Mouse (Mus musculus) stomach, postnatal 0 days (tissue): ENCODE results near the gene Lep. TPM values are rescaled to one million over a fixed set of nuclear protein-coding genes. Genes with fewer than 3 reads are reported as not detected.
A peak's percentile ranks its signal among the peaks of the same experiment; 100 is the strongest.

Experiments
- ATAC-seq: fragments of 200-750 bp; cut with Nextera tagmentation; 2 replicates; pipeline ENCODE4 v1.8.0; 2017; ENCODE audit not compliant: low FRiP score, low TSS enrichment
- DNase-seq: peaks from one replicate; pipeline ENCODE4 v3.0.0-alpha.2; 2016; ENCODE audit warnings: low spot score
- H3K27ac ChIP-seq: fragments of 300-500 bp; sonication (generic); replicated peaks from 2 replicates; pipeline ENCODE4 v1.5.1; 2014; ENCODE audit warnings: mild to moderate bottlenecking, control low read depth
- H3K27me3 ChIP-seq: fragments of 300-500 bp; sonication (generic); 2 replicates; pipeline ENCODE4 v1.6.1; 2014; ENCODE audit warnings: low read length; ENCODE audit not compliant: control insufficient read depth, insufficient read depth
- H3K36me3 ChIP-seq: fragments of 300-500 bp; sonication (generic); 2 replicates; pipeline ENCODE4 v1.6.1; 2014; ENCODE audit warnings: low read length, mixed read lengths; ENCODE audit not compliant: control insufficient read depth, insufficient read depth
- H3K4me1 ChIP-seq: fragments of 300-500 bp; sonication (generic); replicated peaks from 2 replicates; pipeline ENCODE4 v1.6.1; 2014; ENCODE audit warnings: antibody characterized with exemption; ENCODE audit not compliant: control insufficient read depth, insufficient read depth
- H3K4me2 ChIP-seq: fragments of 300-500 bp; sonication (generic); replicated peaks from 2 replicates; pipeline ENCODE4 v1.6.1; 2014; ENCODE audit warnings: low read depth, mild to moderate bottlenecking, control low read depth, moderate library complexity
- H3K4me3 ChIP-seq: fragments of 300-500 bp; sonication (generic); 2 replicates; pipeline ENCODE4 v1.5.1; 2014; ENCODE audit warnings: low read depth, low read length, control low read depth
- H3K9ac ChIP-seq: fragments of 300-500 bp; sonication (generic); 2 replicates; pipeline ENCODE4 v1.6.1; 2014; ENCODE audit warnings: mild to moderate bottlenecking, low read length, control low read depth, mixed read lengths
- H3K9me3 ChIP-seq: fragments of 300-500 bp; sonication (generic); 2 replicates; pipeline ENCODE4 v1.6.1; 2016; ENCODE audit warnings: low read length; ENCODE audit not compliant: control insufficient read depth
- CTCF ChIP-seq: IDR thresholded peaks from 2 replicates; pipeline ENCODE4 v1.5.1; 2016; ENCODE audit warnings: antibody characterized with exemption, low read depth, mild to moderate bottlenecking, moderate library complexity
- EP300 ChIP-seq: optimal IDR thresholded peaks from 2 replicates; pipeline ENCODE3; 2016; ENCODE audit warnings: antibody characterized with exemption
- WGBS: fragments of 180-500 bp; shearing (Covaris S2); extraction: QIAGEN DNeasy Blood & Tissue Kit; methylation state at CpG from one replicate; pipeline ENCODE4 v1.1.7; 2014; 5-methylcytosine and 5-hydroxymethylcytosine counted together
- polyA plus RNA-seq: library from polyadenylated mRNA; unstranded; fragments of >200 nt; fragmentation: Nextera tagmentation; extraction: Ambion mirVana; gene quantifications from 2 replicates; pipeline ENCODE4 v1.2.1, GENCODE M21; 2015

Gene Lep
- polyA plus RNA-seq, 1 experiment from 2014 or later = not detected

- WGBS = 39% methylated on average over 4 of the region's 4 CpGs
- TF ChIP-seq CTCF (no peak), EP300 (no peak)
- Histone ChIP-seq H3K27me3 (no peaks in the 10 kb centered on the region), H3K9me3 (no peaks in the 10 kb centered on the region), H3K4me1 (no peaks in the 10 kb centered on the region), H3K9ac (no peak overlapping the region), H3K27ac (no peak overlapping the region), H3K36me3 (no peaks in the 10 kb centered on the region), H3K4me2 (no peak overlapping the region), H3K4me3 (no peak overlapping the region)
- ATAC-seq = no peak
- DNase-seq = no peak
These were observed 19.3 kb downstream of the Lep start for GRCm38 (mm10) chr6:29079291-29079690.

- Histone ChIP-seq H3K9ac (no peak overlapping the region), H3K27ac (no peak overlapping the region), H3K4me3 (no peak overlapping the region), H3K4me1 (no peaks in the 10 kb centered on the region), H3K4me2 (no peak overlapping the region), H3K36me3 (no peaks in the 10 kb centered on the region), H3K9me3 (no peaks in the 10 kb centered on the region), H3K27me3 (no peaks in the 10 kb centered on the region)
- no peak for DNase-seq
- TF ChIP-seq CTCF (no peak), EP300 (no peak)
- no peak for ATAC-seq
- 65% methylated on average over 10 of the region's 10 CpGs for WGBS
These were observed 21.9 kb downstream of the Lep start for GRCm38 (mm10) chr6:29081826-29082363.

GRCm38 (mm10) chr6:29082776-29083354 is 22.8 kb downstream of the Lep start:
- no peak for ATAC-seq
- H3K27ac ChIP-seq = no peak overlapping the region
- WGBS = 36% methylated on average over 9 of the region's 9 CpGs

GRCm38 (mm10) chr6:29084401-29084800 is 24.4 kb downstream of the Lep start:
- no peak overlapping the region for H3K4me3 ChIP-seq
- no peak overlapping the region for H3K9ac ChIP-seq
- no peak overlapping the region for H3K4me2 ChIP-seq
- ATAC-seq (no peak), DNase-seq (no peak)
- 65% methylated on average over 7 of the region's 7 CpGs for WGBS
- no peaks in the 10 kb centered on the region for H3K4me1 ChIP-seq
- TF ChIP-seq CTCF (no peak), EP300 (no peak)
- no peak overlapping the region for H3K27ac ChIP-seq
- H3K9me3 ChIP-seq = no peaks in the 10 kb centered on the region
- H3K36me3 ChIP-seq = no peaks in the 10 kb centered on the region
- no peaks in the 10 kb centered on the region for H3K27me3 ChIP-seq

More at GRCm38 (mm10) chr6:29082776-29083354, 22.8 kb downstream of the Lep start:
- H3K27me3 ChIP-seq = no peaks in the 10 kb centered on the region
- TF ChIP-seq EP300 = no peak
- peak; percentile 36; the same call in 1 of the 2 replicates for TF ChIP-seq CTCF
- H3K4me2 ChIP-seq = no peak overlapping the region
- no peaks in the 10 kb centered on the region for H3K36me3 ChIP-seq
- no peaks in the 10 kb centered on the region for H3K9me3 ChIP-seq
- H3K9ac ChIP-seq = no peak overlapping the region
- DNase-seq = no peak
- no peaks in the 10 kb centered on the region for H3K4me1 ChIP-seq
- no peak overlapping the region for H3K4me3 ChIP-seq

- H3K36me3 ChIP-seq = no peaks in the 10 kb centered on the region
- H3K9ac ChIP-seq = no peak overlapping the region
- H3K4me1 ChIP-seq = no peaks in the 10 kb centered on the region
- ATAC-seq (no peak), DNase-seq (no peak)
- no peaks in the 10 kb centered on the region for H3K9me3 ChIP-seq
- H3K27me3 ChIP-seq = no peaks in the 10 kb centered on the region
- 65% methylated on average over 7 of the region's 7 CpGs for WGBS
- no peak overlapping the region for H3K4me3 ChIP-seq
- no peak overlapping the region for H3K27ac ChIP-seq
- no peak overlapping the region for H3K4me2 ChIP-seq
- TF ChIP-seq EP300 (no peak), CTCF (no peak)
These were observed 28.1 kb downstream of the Lep start for GRCm38 (mm10) chr6:29087921-29088709.

GRCm38 (mm10) chr6:29092234-29092633 is 32.2 kb downstream of the Lep start:
- no peaks in the 10 kb centered on the region for H3K4me1 ChIP-seq
- 85% methylated on average over 7 of the region's 7 CpGs for WGBS

More at GRCm38 (mm10) chr6:29092234-29092633, 32.2 kb downstream of the Lep start:
- ATAC-seq = no peak
- H3K4me3 ChIP-seq = no peak overlapping the region
- no peaks in the 10 kb centered on the region for H3K36me3 ChIP-seq
- H3K9ac ChIP-seq = no peak overlapping the region
- H3K4me2 ChIP-seq = no peak overlapping the region
- H3K27ac ChIP-seq = no peak overlapping the region
- TF ChIP-seq CTCF (no peak), EP300 (no peak)
- no peaks in the 10 kb centered on the region for H3K9me3 ChIP-seq
- DNase-seq = no peak
- no peaks in the 10 kb centered on the region for H3K27me3 ChIP-seq
